Mouse (Mus musculus): ENCODE data around the gene Fscn1. TPM values are rescaled to one million over a fixed set of nuclear protein-coding genes. Genes with fewer than 3 reads are reported as not detected.

Fscn1 gene
- polyA plus RNA-seq, 1 experiment from 2014 or later, result 180 TPM

DNA sequence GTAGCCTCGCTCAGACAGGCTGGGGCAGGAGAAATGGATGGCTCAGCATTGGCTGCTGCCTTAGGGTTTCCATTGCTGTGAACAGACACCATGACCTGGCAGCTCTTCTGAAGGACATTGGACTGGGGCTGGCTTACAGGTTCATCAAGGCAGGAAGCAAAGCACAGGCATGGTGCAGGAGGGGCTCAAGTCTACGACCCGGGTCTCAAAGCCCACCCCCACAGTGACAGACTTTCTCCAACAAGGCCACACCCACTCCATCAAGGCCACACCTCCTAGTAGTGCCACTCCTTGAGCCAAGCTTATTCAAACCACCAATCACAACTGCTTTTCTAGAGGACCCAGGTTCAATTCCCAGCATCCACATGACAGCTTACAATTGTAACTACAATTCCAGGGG is 13.8 kb downstream of the Fscn1 start:
- peaks cover 5% of the 10 kb centered on the region for H3K4me1 ChIP-seq (ENCODE audit: control insufficient read depth, insufficient read depth, low read length)
- H3K9me3 ChIP-seq (replicated peaks; ENCODE audit: control insufficient read depth, low read length), result no peaks in the 10 kb centered on the region
- no peak for ATAC-seq (replicated peaks; ENCODE audit: insufficient number of reproducible peaks, low FRiP score, low TSS enrichment)
- H3K27ac ChIP-seq (ENCODE audit: low read depth, low read length), result no peak overlapping the region
- WGBS (ENCODE audit: insufficient replicate concordance), result 44% methylated on average over 3 of the region's 3 CpGs
- no peak overlapping the region for H3K4me3 ChIP-seq (ENCODE audit: low read depth, low read length)
- peaks cover 33% of the 10 kb centered on the region for H3K36me3 ChIP-seq (ENCODE audit: control insufficient read depth, insufficient read depth, low read length)
- H3K4me2 ChIP-seq, result no peak overlapping the region
- no peak overlapping the region for H3K9ac ChIP-seq (ENCODE audit: low read depth, low read length)
- H3K27me3 ChIP-seq (ENCODE audit: control insufficient read depth, insufficient read depth, low read length), result no peaks in the 10 kb centered on the region

GRCm38 (mm10) chr5:142974598-142975121 is 14.5 kb downstream of the Fscn1 start:
- Histone ChIP-seq H3K4me3 (ENCODE audit: low read depth, low read length) (no peak overlapping the region), H3K36me3 (ENCODE audit: control insufficient read depth, insufficient read depth, low read length) (peaks cover 28% of the 10 kb centered on the region), H3K9ac (ENCODE audit: low read depth, low read length) (no peak overlapping the region), H3K27ac (ENCODE audit: low read depth, low read length) (0 out of 2 replicates have a peak overlapping the region, but pooled peaks have one; percentile 11), H3K4me1 (ENCODE audit: control insufficient read depth, insufficient read depth, low read length) (peaks cover 5% of the 10 kb centered on the region), H3K4me2 (peak overlapping the region; percentile 41), H3K9me3 (replicated peaks; ENCODE audit: control insufficient read depth, low read length) (no peaks in the 10 kb centered on the region), H3K27me3 (ENCODE audit: control insufficient read depth, insufficient read depth, low read length) (no peaks in the 10 kb centered on the region)
- 13% methylated on average over 18 of the region's 18 CpGs for WGBS (ENCODE audit: insufficient replicate concordance)
- ATAC-seq (replicated peaks; ENCODE audit: insufficient number of reproducible peaks, low FRiP score, low TSS enrichment), result 0 out of 2 replicates have a peak, but pooled peaks have one; percentile 19

GRCm38 (mm10) chr5:142976516-142976915 is 16.4 kb downstream of the Fscn1 start:
- H3K4me2 ChIP-seq, result no peak overlapping the region
- no peak for ATAC-seq (replicated peaks; ENCODE audit: insufficient number of reproducible peaks, low FRiP score, low TSS enrichment)
- no peak overlapping the region for H3K4me3 ChIP-seq (ENCODE audit: low read depth, low read length)
- peaks cover 5% of the 10 kb centered on the region for H3K4me1 ChIP-seq (ENCODE audit: control insufficient read depth, insufficient read depth, low read length)
- peaks cover 10% of the 10 kb centered on the region for H3K36me3 ChIP-seq (ENCODE audit: control insufficient read depth, insufficient read depth, low read length)
- 50% methylated on average over 5 of the region's 5 CpGs for WGBS (ENCODE audit: insufficient replicate concordance)
- no peak overlapping the region for H3K27ac ChIP-seq (ENCODE audit: low read depth, low read length)
- H3K9me3 ChIP-seq (replicated peaks; ENCODE audit: control insufficient read depth, low read length), result no peaks in the 10 kb centered on the region
- no peak overlapping the region for H3K9ac ChIP-seq (ENCODE audit: low read depth, low read length)
- no peaks in the 10 kb centered on the region for H3K27me3 ChIP-seq (ENCODE audit: control insufficient read depth, insufficient read depth, low read length)

DNA sequence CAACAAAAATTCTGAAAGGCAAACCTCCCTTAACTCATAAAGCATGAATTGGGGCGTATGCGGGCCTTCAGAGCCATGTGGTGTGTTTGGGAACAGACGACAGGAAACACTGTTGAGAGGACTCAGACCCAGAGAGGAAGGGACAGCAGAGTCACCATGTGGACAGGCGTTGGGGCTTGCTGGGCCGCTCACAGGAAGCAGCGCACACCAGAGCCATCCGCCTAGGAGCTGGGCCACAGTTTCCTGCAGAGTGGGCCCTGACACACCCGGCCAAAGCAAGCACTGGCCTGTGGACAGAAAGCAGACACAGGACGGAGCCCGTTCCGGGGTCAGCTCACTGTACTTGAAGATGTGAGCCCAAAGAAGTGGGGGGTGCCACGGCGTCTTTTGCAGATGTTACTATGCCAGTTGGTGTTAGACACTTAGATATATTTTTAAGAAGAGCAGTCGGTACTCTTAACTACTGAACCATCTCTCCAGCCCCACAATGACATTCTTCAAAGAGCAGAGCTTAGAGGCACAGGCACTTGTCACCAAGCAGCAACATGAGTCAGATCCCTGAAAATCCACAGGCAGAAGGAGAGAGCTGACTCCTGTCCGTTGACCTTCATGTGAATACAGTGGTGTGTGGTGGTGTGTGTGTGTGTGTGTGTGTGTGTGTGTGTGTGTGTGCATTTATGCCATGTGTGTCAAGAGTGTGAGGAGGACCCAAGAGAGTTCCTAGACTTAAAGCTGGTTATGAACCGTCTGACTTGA is 22.1 kb downstream of the Fscn1 start:
- 50% methylated on average over 16 of the region's 16 CpGs for WGBS (ENCODE audit: insufficient replicate concordance)
- H3K36me3 ChIP-seq (ENCODE audit: control insufficient read depth, insufficient read depth, low read length), result no peaks in the 10 kb centered on the region
- peak overlapping the region; percentile 66 for H3K27ac ChIP-seq (ENCODE audit: low read depth, low read length)
- 0 out of 2 replicates have a peak, but pooled peaks have one; percentile 39 for ATAC-seq (replicated peaks; ENCODE audit: insufficient number of reproducible peaks, low FRiP score, low TSS enrichment)
- no peak overlapping the region for H3K4me3 ChIP-seq (ENCODE audit: low read depth, low read length)
- H3K27me3 ChIP-seq (ENCODE audit: control insufficient read depth, insufficient read depth, low read length), result no peaks in the 10 kb centered on the region
- no peaks in the 10 kb centered on the region for H3K9me3 ChIP-seq (replicated peaks; ENCODE audit: control insufficient read depth, low read length)
- no peak overlapping the region for H3K9ac ChIP-seq (ENCODE audit: low read depth, low read length)
- H3K4me1 ChIP-seq (ENCODE audit: control insufficient read depth, insufficient read depth, low read length), result no peaks in the 10 kb centered on the region
- no peak overlapping the region for H3K4me2 ChIP-seq

DNA sequence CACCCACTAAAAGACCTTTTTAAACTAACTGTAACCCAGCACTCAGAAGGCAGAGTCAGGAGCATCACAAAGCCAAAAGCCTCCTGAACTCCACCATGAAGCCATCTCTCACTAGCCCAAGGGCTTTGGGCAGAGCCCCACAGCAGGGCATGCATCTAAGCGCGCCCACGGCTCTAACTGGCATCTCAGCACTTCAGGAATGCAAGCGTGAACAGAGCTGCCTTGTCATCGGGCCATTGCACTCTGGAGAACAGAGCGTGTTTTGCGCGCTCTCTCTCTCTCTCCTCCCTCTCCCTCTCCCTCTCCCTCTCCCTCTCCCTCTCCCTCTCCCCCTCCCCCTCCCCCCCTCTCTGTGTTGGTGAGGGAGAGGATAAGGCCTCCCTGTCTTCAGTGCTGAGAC is 23.0 kb downstream of the Fscn1 start:
- H3K36me3 ChIP-seq (ENCODE audit: control insufficient read depth, insufficient read depth, low read length), result no peaks in the 10 kb centered on the region
- H3K9me3 ChIP-seq (replicated peaks; ENCODE audit: control insufficient read depth, low read length), result no peaks in the 10 kb centered on the region
- no peak overlapping the region for H3K9ac ChIP-seq (ENCODE audit: low read depth, low read length)
- no peak overlapping the region for H3K4me3 ChIP-seq (ENCODE audit: low read depth, low read length)
- ATAC-seq (replicated peaks; ENCODE audit: insufficient number of reproducible peaks, low FRiP score, low TSS enrichment), result no peak
- WGBS (ENCODE audit: insufficient replicate concordance), result 58% methylated on average over 8 of the region's 8 CpGs
- H3K27me3 ChIP-seq (ENCODE audit: control insufficient read depth, insufficient read depth, low read length), result no peaks in the 10 kb centered on the region
- no peak overlapping the region for H3K27ac ChIP-seq (ENCODE audit: low read depth, low read length)
- no peak overlapping the region for H3K4me2 ChIP-seq
- H3K4me1 ChIP-seq (ENCODE audit: control insufficient read depth, insufficient read depth, low read length), result no peaks in the 10 kb centered on the region

GRCm38 (mm10) chr5:142984271-142984670 is 24.1 kb downstream of the Fscn1 start:
- Histone ChIP-seq H3K4me3 (ENCODE audit: low read depth, low read length) (no peak overlapping the region), H3K9me3 (replicated peaks; ENCODE audit: control insufficient read depth, low read length) (no peaks in the 10 kb centered on the region), H3K4me1 (ENCODE audit: control insufficient read depth, insufficient read depth, low read length) (no peaks in the 10 kb centered on the region), H3K4me2 (no peak overlapping the region), H3K27ac (ENCODE audit: low read depth, low read length) (no peak overlapping the region), H3K27me3 (ENCODE audit: control insufficient read depth, insufficient read depth, low read length) (no peaks in the 10 kb centered on the region), H3K9ac (ENCODE audit: low read depth, low read length) (no peak overlapping the region), H3K36me3 (ENCODE audit: control insufficient read depth, insufficient read depth, low read length) (no peaks in the 10 kb centered on the region)
- 81% methylated on average over 10 of the region's 10 CpGs for WGBS (ENCODE audit: insufficient replicate concordance)
- ATAC-seq (replicated peaks; ENCODE audit: insufficient number of reproducible peaks, low FRiP score, low TSS enrichment), result no peak

DNA sequence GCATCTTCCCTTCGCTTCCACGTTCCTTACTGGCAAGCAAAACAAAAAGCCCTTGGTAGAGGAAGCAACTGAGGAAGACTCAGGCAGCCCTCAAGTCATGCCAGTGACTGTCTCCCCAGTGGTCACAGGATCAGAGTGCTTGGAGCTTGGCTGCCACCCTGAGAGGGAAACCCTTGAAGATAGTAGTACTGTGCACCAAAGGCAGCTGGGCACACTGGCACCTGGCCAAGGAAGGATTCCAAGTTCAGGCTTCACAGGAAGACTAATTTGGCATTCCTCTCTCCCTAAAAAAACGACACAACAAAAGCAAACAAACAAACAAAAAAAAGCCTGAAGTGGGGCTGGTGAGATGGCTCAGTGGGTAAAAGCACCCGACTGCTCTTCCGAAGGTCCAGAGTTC is 28.4 kb downstream of the Fscn1 start:
- 79% methylated on average over 5 of the region's 5 CpGs for WGBS (ENCODE audit: insufficient replicate concordance)
- Histone ChIP-seq H3K36me3 (ENCODE audit: control insufficient read depth, insufficient read depth, low read length) (peaks cover 6% of the 10 kb centered on the region), H3K9ac (ENCODE audit: low read depth, low read length) (no peak overlapping the region), H3K4me1 (ENCODE audit: control insufficient read depth, insufficient read depth, low read length) (no peaks in the 10 kb centered on the region), H3K27me3 (ENCODE audit: control insufficient read depth, insufficient read depth, low read length) (no peaks in the 10 kb centered on the region), H3K4me2 (no peak overlapping the region), H3K27ac (ENCODE audit: low read depth, low read length) (no peak overlapping the region), H3K9me3 (replicated peaks; ENCODE audit: control insufficient read depth, low read length) (no peaks in the 10 kb centered on the region), H3K4me3 (ENCODE audit: low read depth, low read length) (no peak overlapping the region)
- no peak for ATAC-seq (replicated peaks; ENCODE audit: insufficient number of reproducible peaks, low FRiP score, low TSS enrichment)

- ATAC-seq (replicated peaks; ENCODE audit: insufficient number of reproducible peaks, low FRiP score, low TSS enrichment), result no peak
- Histone ChIP-seq H3K4me1 (ENCODE audit: control insufficient read depth, insufficient read depth, low read length) (no peaks in the 10 kb centered on the region), H3K9ac (ENCODE audit: low read depth, low read length) (no peak overlapping the region), H3K27ac (ENCODE audit: low read depth, low read length) (no peak overlapping the region), H3K4me3 (ENCODE audit: low read depth, low read length) (no peak overlapping the region), H3K4me2 (no peak overlapping the region), H3K36me3 (ENCODE audit: control insufficient read depth, insufficient read depth, low read length) (peaks cover 6% of the 10 kb centered on the region), H3K27me3 (ENCODE audit: control insufficient read depth, insufficient read depth, low read length) (no peaks in the 10 kb centered on the region), H3K9me3 (replicated peaks; ENCODE audit: control insufficient read depth, low read length) (no peaks in the 10 kb centered on the region)
- 81% methylated on average over 3 of the region's 3 CpGs for WGBS (ENCODE audit: insufficient replicate concordance)
Measured at GRCm38 (mm10) chr5:142989167-142989566, 29.0 kb downstream of the Fscn1 start.

GRCm38 (mm10) chr5:142994746-142995145 is 34.6 kb downstream of the Fscn1 start:
- Histone ChIP-seq H3K4me2 (no peak overlapping the region), H3K27me3 (ENCODE audit: control insufficient read depth, insufficient read depth, low read length) (no peaks in the 10 kb centered on the region), H3K9me3 (replicated peaks; ENCODE audit: control insufficient read depth, low read length) (no peaks in the 10 kb centered on the region), H3K27ac (ENCODE audit: low read depth, low read length) (no peak overlapping the region), H3K9ac (ENCODE audit: low read depth, low read length) (no peak overlapping the region), H3K4me1 (ENCODE audit: control insufficient read depth, insufficient read depth, low read length) (peaks cover 18% of the 10 kb centered on the region), H3K4me3 (ENCODE audit: low read depth, low read length) (no peak overlapping the region), H3K36me3 (ENCODE audit: control insufficient read depth, insufficient read depth, low read length) (peaks cover 6% of the 10 kb centered on the region)
- WGBS (ENCODE audit: insufficient replicate concordance), result 90% methylated on average over 2 of the region's 2 CpGs
- ATAC-seq (replicated peaks; ENCODE audit: insufficient number of reproducible peaks, low FRiP score, low TSS enrichment), result no peak

Data from heart, embryonic 11.5 days (tissue).